Mouse (Mus musculus) cerebellum, adult 18-20 months (tissue): ENCODE measurements around the gene Mcts2.
A peak's percentile ranks its signal among the peaks of the same experiment; 100 is the strongest.
"Not testable (repeated sequence)": the region's sequence is repeated elsewhere in the genome, so short reads cannot be mapped to it uniquely, and the experiment has no call there.

Source experiments
- DNase-seq, 2 experiments: peaks; one replicate each; pipeline ENCODE4 v3.0.0; 2021

Mcts2 gene

DNA sequence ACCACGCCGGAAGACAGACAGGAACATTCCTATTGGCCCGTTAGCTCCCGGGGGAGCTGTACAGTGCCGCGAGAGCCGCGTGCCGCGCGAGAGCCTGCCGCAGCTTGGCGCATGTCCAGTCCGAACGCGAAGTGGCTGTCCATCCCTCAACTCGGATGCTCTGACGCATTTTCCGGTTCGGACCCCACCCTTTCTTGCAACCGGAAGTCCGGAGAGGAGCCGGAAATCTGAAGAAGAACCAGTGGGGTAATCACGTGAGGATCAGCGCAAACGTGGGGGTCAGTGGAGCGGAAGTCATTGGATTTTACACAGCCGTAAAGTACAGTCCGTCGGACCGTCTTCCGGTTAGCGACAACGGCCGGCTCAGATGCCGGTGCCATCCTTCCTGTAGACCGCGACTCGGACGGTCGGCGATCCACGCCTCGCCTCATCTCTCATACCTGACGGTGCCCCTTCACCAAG, at the start of gene Mcts2:
Gene Mcts2 (plus strand): TSS at position 230 of the 462 bp plus-strand sequence.
- peak; percentile 93 to 95 for DNase-seq

- DNase-seq, result no peak
Measured at GRCm38 (mm10) chr2:152637381-152637780, 49.5 kb upstream of the Mcts2 start.

DNA sequence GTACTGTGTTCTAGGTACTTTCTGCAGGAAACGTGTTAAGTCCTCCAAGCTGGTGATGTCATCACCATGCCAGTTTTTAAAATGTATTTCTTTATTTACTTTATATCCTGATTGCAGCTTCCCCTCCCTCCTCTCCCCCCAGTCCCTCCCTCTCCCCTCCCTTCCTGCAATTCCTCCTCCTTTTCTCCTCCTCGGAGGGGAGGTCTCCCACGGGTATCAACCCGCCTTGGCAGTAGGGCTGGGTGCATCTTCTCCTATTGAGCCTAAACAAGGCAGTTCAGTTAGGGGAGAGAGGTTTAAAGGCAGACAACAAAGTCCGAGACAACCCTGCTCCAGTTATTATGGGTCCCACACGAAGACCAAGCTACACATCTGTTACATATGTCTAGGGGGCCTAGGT, 48.0 kb upstream of the Mcts2 start:
- no peak for DNase-seq

DNA sequence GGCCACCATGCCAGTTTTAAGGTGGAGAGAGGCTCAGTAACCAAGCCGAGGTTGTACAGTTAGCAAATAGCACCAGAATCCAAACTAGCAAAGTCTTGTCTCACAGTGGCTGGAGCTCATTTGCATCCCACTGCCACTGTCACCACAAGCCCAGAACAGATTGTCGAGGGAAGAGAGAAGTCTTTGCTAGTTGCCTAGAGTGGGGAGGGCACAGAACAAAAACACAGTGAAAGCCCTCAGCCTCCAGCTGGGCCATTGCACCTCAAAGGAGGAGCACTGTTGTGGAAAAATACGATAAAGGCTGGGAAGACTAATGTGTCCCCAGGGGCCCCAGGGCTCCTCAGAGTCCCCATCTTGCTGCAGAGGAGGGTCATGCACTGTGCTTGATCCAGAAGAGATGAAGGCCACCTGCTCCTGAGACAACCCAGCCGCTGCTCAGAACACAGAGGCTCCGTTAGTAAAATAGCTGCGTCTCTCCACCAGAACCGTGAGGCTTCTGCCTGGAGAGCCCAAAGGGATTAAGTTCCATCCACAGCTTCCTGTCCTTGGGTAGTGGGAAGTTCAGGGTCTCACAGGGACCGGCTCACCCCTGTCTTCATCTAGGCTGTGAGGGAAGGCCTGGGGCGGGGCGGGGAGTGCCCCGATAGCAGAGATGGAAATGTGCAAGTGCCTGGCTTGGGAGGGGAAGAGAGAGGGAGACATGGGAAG, 47.3 kb upstream of the Mcts2 start:
- no peak for DNase-seq

GRCm38 (mm10) chr2:152652901-152653620, 33.8 kb upstream of the Mcts2 start:
- DNase-seq, result no peak

GRCm38 (mm10) chr2:152653874-152654715, 32.7 kb upstream of the Mcts2 start:
- no peak for DNase-seq

DNA sequence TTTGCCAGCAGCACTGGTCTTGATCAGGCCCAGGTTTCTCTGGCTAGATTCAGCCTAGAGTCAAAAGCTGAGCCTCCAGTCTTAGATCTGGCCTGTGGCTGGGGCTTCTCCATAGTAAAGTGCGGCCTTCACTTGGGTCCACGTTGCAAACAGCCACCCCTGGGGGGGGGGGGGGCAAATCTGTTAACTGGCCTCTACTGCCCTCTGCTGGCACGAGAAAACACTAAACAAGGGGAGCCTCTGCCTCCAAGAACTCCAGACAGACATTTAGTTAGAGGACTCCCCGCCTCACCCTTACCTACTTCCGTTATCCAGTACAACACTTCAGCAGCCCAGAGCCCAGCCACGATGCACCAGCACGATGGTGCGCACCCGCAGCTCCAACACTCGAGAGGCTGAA, 29.4 kb upstream of the Mcts2 start:
- no peak for DNase-seq

- DNase-seq, result no peak
Measured at GRCm38 (mm10) chr2:152661163-152661562, 25.7 kb upstream of the Mcts2 start.

DNA sequence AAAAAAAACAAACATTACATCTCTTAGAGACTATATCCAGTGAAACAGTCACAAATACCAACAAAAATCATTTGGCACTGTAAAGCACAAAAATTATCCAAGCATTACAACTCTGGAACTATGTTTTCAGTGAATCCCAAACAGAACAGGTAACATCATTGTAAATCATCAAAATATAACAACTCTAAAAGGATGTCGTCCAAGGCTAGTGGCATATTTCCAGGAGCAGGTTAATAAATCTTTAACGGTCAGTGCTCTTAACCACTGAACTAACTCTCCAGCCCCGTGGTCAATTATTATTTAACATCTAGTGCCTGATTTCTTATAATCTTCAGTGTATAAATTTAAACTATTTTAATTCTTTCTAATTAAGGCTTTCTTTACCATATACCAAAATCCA, 20.6 kb upstream of the Mcts2 start:
- not testable (repeated sequence) for DNase-seq

DNA sequence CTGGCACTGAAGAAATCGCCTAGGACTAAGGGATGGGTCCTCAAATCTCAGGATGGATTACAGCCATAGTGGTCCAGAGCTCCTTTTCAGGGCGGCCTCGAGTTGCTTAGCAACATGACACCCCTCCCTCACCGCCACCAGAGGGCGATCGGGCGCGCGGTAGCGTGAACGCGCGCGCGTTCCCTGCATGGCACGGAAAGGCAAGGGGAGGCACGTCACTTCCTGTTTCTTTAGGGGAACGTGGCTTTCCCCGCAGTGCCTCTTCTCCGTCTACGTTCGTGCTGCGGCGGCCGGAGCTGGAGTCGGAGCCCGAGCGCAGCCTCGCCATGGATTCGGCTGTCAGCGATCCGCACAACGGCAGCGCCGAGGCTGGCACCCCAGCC, 17.6 kb upstream of the Mcts2 start, which contains the start of gene H13:
Gene H13 (plus strand): TSS at position 206 of the 383 bp plus-strand sequence.
- peak; percentile 88 to 97 for DNase-seq

GRCm38 (mm10) chr2:152669639-152670484, 17.0 kb upstream of the Mcts2 start:
- DNase-seq, result peak in 1 of 2 experiments; percentile 35

- DNase-seq, result no peak
Measured at GRCm38 (mm10) chr2:152670983-152671641, 15.7 kb upstream of the Mcts2 start.

- peak; percentile 45 to 66 for DNase-seq
Measured at GRCm38 (mm10) chr2:152671642-152671999, 15.2 kb upstream of the Mcts2 start.

DNA sequence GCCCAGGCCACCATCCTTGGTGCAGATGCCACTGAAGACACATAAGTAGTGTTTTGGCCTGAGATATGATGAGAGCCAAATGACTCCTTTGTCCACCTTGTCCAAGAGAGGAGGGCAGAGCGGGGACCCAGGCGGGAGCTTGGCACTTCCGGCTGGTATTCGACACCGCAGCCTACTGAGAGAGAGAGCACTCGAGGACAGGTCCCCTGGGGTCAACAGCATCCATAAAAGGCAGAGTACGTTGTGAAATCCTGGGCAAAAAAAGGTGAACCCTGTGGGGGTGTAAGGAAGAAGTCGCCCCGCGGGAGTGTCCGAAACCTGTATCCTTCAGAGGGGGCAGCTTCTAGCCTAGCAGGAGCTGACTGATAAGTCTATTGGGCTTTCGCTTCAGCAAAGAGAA, 14.7 kb upstream of the Mcts2 start:
- DNase-seq, result peak in 1 of 2 experiments; percentile 18

- peak in 1 of 2 experiments; percentile 13 for DNase-seq
Measured at GRCm38 (mm10) chr2:152674148-152674547, 12.7 kb upstream of the Mcts2 start.

DNA sequence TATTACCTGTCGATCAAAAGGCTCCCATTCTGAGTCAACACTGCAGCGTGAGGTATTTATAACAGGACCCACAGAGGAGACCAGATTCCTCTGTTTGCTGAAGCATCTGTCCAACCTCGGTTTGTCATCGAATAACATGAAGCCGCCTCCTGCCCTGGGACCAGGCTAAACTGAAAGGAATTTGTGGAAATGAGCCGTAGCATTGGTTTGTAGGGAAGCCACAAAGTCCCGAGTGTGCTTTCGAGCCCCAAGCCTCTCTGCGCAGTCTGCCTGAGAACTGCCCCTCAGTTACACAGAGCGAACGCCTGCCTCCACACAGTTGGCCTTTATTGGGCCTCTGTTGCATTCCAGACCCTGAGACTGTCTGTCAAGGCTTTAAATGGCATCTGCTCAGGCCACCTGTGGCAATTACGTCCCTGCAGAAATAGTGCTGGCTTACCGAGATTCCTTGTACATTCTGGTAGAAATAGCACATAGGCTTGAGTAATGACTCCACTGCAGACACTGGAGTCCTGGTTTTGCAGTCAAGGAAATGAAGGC, 11.5 kb upstream of the Mcts2 start:
- no peak for DNase-seq

GRCm38 (mm10) chr2:152678302-152678701, 8.5 kb upstream of the Mcts2 start:
- peak; percentile 26 to 45 for DNase-seq

GRCm38 (mm10) chr2:152678925-152679324, 7.9 kb upstream of the Mcts2 start:
- DNase-seq, result peak in 1 of 2 experiments; percentile 5

DNA sequence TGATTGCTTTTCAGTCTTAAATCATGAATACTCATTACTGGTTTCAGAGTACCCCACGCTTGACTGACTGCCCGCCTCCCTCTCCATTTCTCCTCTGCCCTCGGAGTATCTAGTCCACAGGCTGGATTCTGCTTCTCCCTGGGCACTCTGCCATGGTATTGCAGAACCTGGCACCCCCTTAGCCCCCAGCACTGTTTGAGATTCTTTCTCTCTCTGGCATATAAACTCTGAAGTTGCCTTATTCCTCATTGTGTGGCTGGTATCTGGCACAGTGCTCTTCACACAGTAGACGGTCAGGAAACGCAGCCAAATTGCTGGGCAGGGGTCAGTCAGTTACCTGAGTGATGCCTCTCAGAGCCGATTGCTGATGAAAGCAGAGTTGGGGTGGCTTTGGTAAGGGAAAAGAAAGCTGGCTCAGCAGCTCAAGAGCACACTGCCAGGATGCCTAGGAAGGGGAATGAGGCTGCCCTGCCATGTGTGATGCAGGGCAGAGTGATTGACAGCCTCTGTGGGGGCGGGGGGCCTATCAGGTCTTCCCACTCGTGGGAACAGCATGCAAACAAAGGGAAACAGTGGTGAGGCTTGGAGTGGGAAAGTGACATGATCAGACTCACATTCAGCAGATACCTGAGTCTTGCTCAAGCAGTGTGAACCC, 7.0 kb upstream of the Mcts2 start:
- peak in 1 of 2 experiments; percentile 4 for DNase-seq

GRCm38 (mm10) chr2:152683086-152683485, 3.7 kb upstream of the Mcts2 start:
- DNase-seq, result no peak

DNA sequence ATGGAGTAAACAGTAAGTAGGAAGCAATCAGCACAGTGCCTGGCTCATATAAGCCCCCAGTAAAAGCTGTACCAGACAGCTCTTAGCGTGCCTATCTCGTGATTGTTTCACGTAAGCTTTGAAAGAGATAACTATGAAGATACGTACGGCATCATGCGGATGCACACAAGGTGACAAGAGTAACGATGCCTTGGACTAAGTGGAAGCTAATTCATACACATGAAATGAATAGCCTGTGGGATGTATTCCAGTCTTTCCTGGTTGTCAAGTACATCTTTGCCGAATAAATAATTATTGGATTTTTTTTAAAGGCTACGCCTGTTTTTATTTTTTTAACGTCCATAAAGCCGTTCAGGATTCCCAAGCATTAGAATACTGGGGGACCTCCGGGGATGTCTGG, 436 bp upstream of the Mcts2 start:
- no peak for DNase-seq
